Mouse (Mus musculus): ENCODE data around the gene Creb5. TPM values are rescaled to one million over a fixed set of nuclear protein-coding genes. Genes with fewer than 3 reads are reported as not detected.

Creb5 gene
- polyA plus RNA-seq, 1 experiment from 2014 or later, result 22.3 TPM

DNA sequence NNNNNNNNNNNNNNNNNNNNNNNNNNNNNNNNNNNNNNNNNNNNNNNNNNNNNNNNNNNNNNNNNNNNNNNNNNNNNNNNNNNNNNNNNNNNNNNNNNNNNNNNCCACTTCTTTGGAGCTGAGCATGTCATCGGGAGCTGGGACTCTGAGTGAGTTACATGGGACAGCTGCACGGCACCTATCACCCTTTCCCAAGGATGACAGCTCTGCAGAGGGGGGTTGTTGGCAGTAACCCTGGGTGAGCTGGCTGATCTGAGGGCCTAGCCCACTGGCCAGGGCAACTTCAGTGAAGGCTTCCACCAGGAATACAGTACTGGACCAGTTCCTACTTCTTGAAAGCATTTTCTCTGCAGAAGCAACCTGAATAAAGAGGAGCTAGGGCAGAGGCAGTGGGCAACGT lies 282.4 kb downstream of the Creb5 start:
- ATAC-seq (ENCODE audit: insufficient number of reproducible peaks, low FRiP score, low TSS enrichment, low read depth) (no peak), DNase-seq (ENCODE audit: low spot score) (no peak)
- no peak overlapping the region for H3K4me3 ChIP-seq (ENCODE audit: low read depth, low read length)
- H3K27ac ChIP-seq (replicated peaks; ENCODE audit: low read depth, low read length), result no peak overlapping the region
- H3K36me3 ChIP-seq (ENCODE audit: control insufficient read depth, insufficient read depth, low read length), result no peaks in the 10 kb centered on the region
- no peak overlapping the region for H3K9ac ChIP-seq (ENCODE audit: low read length)
- no peaks in the 10 kb centered on the region for H3K9me3 ChIP-seq (ENCODE audit: control insufficient read depth, low read length)
- WGBS, result 68% methylated on average over 3 of the region's 3 CpGs
- no peak overlapping the region for H3K4me2 ChIP-seq (ENCODE audit: low read depth, severe bottlenecking)
- H3K4me1 ChIP-seq (ENCODE audit: control insufficient read depth, insufficient read depth, low read length), result peaks cover 19% of the 10 kb centered on the region
- H3K27me3 ChIP-seq (ENCODE audit: control insufficient read depth, insufficient read depth, low read length), result no peaks in the 10 kb centered on the region

DNA sequence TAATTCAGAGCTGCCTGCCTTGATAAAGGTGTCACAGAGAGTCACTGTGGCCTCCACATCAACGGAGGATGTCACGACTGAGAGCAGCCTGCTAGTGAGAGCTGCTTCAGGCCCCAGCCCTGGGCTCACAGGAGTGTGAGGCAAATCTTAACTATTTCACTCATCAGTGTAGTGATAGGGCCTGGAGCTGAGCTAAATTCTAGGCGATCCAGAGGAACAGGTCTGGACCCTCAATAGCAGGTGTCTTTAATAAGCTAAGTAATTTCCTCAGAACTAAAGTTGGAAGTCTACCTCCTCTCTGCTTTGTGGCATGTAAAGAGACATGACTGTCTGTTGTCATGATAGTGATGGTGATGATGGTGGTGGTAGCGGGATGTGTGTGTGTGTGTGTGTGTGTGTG lies 283.8 kb downstream of the Creb5 start:
- H3K27me3 ChIP-seq (ENCODE audit: control insufficient read depth, insufficient read depth, low read length), result no peaks in the 10 kb centered on the region
- ATAC-seq (ENCODE audit: insufficient number of reproducible peaks, low FRiP score, low TSS enrichment, low read depth), result no peak
- peaks cover 19% of the 10 kb centered on the region for H3K4me1 ChIP-seq (ENCODE audit: control insufficient read depth, insufficient read depth, low read length)
- H3K4me3 ChIP-seq (ENCODE audit: low read depth, low read length), result no peak overlapping the region
- WGBS, result 70% methylated on average over 4 of the region's 4 CpGs
- no peak for DNase-seq (ENCODE audit: low spot score)
- no peak overlapping the region for H3K9ac ChIP-seq (ENCODE audit: low read length)
- H3K36me3 ChIP-seq (ENCODE audit: control insufficient read depth, insufficient read depth, low read length), result no peaks in the 10 kb centered on the region
- no peaks in the 10 kb centered on the region for H3K9me3 ChIP-seq (ENCODE audit: control insufficient read depth, low read length)
- H3K4me2 ChIP-seq (ENCODE audit: low read depth, severe bottlenecking), result no peak overlapping the region
- no peak overlapping the region for H3K27ac ChIP-seq (replicated peaks; ENCODE audit: low read depth, low read length)

DNA sequence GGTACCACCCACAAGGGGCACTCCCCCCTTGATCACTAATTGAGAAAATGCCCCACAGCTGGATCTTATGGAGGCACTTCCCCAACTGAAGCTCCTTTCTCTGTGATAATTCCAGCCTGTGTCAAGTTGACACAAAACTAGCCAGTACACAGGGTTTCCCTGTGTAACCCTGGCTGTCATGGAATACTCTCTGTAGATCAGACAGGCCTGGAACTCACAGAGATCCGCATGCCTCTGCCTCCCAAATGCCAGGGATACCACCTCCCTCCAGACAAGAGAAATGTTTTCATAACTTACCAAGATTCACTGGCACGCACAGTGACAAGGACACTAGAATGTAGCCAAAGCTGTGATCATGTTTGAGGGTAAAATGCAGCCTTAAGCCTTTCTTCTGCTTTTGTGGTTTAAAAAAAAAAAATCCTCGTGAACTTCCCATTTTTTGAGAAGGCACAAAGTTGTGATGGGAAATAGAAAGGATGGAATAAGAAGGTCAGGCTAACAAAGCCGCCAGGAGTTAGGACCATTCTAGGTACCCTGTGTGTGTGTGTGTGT lies 284.6 kb downstream of the Creb5 start:
- WGBS, result 90% methylated on average over 4 of the region's 4 CpGs
- H3K9ac ChIP-seq (ENCODE audit: low read length), result no peak overlapping the region
- no peaks in the 10 kb centered on the region for H3K27me3 ChIP-seq (ENCODE audit: control insufficient read depth, insufficient read depth, low read length)
- no peaks in the 10 kb centered on the region for H3K36me3 ChIP-seq (ENCODE audit: control insufficient read depth, insufficient read depth, low read length)
- ATAC-seq (ENCODE audit: insufficient number of reproducible peaks, low FRiP score, low TSS enrichment, low read depth), result no peak
- no peaks in the 10 kb centered on the region for H3K9me3 ChIP-seq (ENCODE audit: control insufficient read depth, low read length)
- no peak overlapping the region for H3K4me2 ChIP-seq (ENCODE audit: low read depth, severe bottlenecking)
- DNase-seq (ENCODE audit: low spot score), result no peak
- H3K4me3 ChIP-seq (ENCODE audit: low read depth, low read length), result no peak overlapping the region
- H3K27ac ChIP-seq (replicated peaks; ENCODE audit: low read depth, low read length), result no peak overlapping the region
- peaks cover 19% of the 10 kb centered on the region for H3K4me1 ChIP-seq (ENCODE audit: control insufficient read depth, insufficient read depth, low read length)

DNA sequence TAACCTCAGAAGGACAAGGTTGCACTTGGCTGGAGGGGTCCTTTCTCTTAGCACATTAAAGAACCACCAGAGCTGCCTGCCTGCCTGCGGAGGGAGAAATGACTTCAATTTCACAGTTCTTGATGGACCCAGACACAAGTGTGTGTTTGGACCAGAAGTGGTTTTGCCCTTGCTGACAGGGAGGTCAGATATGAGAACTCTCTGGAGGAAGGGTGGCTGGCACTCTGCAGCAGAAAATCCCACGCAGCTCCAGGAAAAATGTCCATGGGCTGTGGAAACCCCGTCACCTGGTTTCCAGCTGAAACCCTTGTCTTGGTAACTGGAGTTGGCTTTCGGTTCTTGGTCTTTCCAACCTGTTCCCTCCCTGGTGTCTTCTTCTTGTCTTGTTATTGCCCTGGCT lies 285.4 kb downstream of the Creb5 start:
- H3K27me3 ChIP-seq (ENCODE audit: control insufficient read depth, insufficient read depth, low read length), result no peaks in the 10 kb centered on the region
- 75% methylated on average over 4 of the region's 4 CpGs for WGBS
- H3K4me1 ChIP-seq (ENCODE audit: control insufficient read depth, insufficient read depth, low read length), result peaks cover 19% of the 10 kb centered on the region
- peak overlapping the region; percentile 51; the same call in 1 of the 2 replicates for H3K9ac ChIP-seq (ENCODE audit: low read length)
- no peaks in the 10 kb centered on the region for H3K9me3 ChIP-seq (ENCODE audit: control insufficient read depth, low read length)
- H3K27ac ChIP-seq (replicated peaks; ENCODE audit: low read depth, low read length), result peak overlapping the region; percentile 76
- H3K4me3 ChIP-seq (ENCODE audit: low read depth, low read length), result no peak overlapping the region
- ATAC-seq (ENCODE audit: insufficient number of reproducible peaks, low FRiP score, low TSS enrichment, low read depth), result no peak
- no peak overlapping the region for H3K4me2 ChIP-seq (ENCODE audit: low read depth, severe bottlenecking)
- no peak for DNase-seq (ENCODE audit: low spot score)
- H3K36me3 ChIP-seq (ENCODE audit: control insufficient read depth, insufficient read depth, low read length), result no peaks in the 10 kb centered on the region

DNA sequence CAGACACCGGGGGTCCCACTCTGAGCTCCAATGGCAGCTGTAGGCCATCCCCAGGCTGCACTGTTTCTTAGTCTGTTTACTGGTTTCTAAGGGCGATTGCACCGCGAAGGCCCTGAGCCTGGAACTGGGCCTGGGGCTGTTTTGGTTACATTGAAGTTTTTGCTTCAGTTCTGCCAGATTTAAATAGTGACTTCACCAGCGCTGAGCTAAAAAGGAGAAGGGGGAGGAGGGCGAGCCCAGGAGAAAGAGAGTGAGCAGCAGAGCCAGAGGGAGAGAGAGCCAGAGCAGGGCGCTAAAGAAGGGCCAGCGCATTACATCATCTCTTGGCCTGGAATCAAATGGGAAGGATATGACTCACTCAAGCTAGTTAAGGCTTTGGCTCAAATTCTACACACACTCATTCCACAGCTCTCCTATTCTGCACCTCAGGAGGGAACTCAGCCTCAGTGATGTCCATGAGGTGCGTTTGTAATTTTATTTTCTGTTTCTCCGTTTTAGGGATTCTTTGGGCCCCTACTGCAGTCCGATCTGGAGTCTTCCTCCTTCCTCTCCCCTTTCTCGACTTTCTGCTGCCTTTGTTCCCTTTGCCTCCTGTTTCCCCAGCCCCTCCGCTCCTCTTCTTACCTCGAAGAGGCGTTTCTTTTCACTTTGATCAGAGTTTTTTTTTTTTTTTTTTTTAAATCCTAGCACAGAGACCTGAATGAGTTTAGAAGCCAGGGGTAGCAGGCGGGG lies 286.1 kb downstream of the Creb5 start:
- Histone ChIP-seq H3K36me3 (ENCODE audit: control insufficient read depth, insufficient read depth, low read length) (no peaks in the 10 kb centered on the region), H3K27ac (replicated peaks; ENCODE audit: low read depth, low read length) (peak overlapping the region; percentile 76), H3K27me3 (ENCODE audit: control insufficient read depth, insufficient read depth, low read length) (no peaks in the 10 kb centered on the region), H3K4me3 (ENCODE audit: low read depth, low read length) (peak overlapping the region; percentile 18; the same call in 1 of the 2 replicates), H3K4me2 (ENCODE audit: low read depth, severe bottlenecking) (peak overlapping the region; percentile 49), H3K9me3 (ENCODE audit: control insufficient read depth, low read length) (no peaks in the 10 kb centered on the region), H3K9ac (ENCODE audit: low read length) (peak overlapping the region; percentile 51), H3K4me1 (ENCODE audit: control insufficient read depth, insufficient read depth, low read length) (peaks cover 26% of the 10 kb centered on the region)
- ATAC-seq (ENCODE audit: insufficient number of reproducible peaks, low FRiP score, low TSS enrichment, low read depth) (peak; percentile 80), DNase-seq (ENCODE audit: low spot score) (peak; percentile 54)
- WGBS, result 8% methylated on average over 15 of the region's 16 CpGs

DNA sequence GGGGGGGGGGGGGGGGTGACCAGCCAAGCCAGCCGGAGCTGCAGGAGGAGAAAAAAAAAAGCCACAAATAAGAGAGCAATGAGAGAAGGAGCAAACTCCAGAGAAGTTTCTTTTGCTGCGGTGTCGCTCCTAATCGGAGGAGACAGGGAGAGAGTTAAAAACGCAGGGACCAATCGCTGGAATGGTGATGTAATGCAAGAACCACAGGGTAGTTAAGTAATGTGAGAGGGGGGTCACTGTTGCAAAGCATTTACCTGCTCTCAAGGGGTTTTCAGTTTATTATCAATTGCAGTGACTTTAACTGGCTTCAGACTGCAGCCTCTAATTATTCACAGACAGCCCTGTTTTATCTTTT lies 286.6 kb downstream of the Creb5 start:
- Histone ChIP-seq H3K27ac (replicated peaks; ENCODE audit: low read depth, low read length) (peak overlapping the region; percentile 76), H3K36me3 (ENCODE audit: control insufficient read depth, insufficient read depth, low read length) (no peaks in the 10 kb centered on the region), H3K4me2 (ENCODE audit: low read depth, severe bottlenecking) (peak overlapping the region; percentile 49), H3K9me3 (ENCODE audit: control insufficient read depth, low read length) (no peaks in the 10 kb centered on the region), H3K4me1 (ENCODE audit: control insufficient read depth, insufficient read depth, low read length) (peaks cover 27% of the 10 kb centered on the region), H3K27me3 (ENCODE audit: control insufficient read depth, insufficient read depth, low read length) (no peaks in the 10 kb centered on the region), H3K4me3 (ENCODE audit: low read depth, low read length) (peak overlapping the region; percentile 18; the same call in 1 of the 2 replicates), H3K9ac (ENCODE audit: low read length) (peak overlapping the region; percentile 51)
- peak; percentile 59 for DNase-seq (ENCODE audit: low spot score)
- WGBS, result 0% methylated on average over 6 of the region's 6 CpGs
- peak; percentile 58; the same call in 1 of the 2 replicates for ATAC-seq (ENCODE audit: insufficient number of reproducible peaks, low FRiP score, low TSS enrichment, low read depth)

DNA sequence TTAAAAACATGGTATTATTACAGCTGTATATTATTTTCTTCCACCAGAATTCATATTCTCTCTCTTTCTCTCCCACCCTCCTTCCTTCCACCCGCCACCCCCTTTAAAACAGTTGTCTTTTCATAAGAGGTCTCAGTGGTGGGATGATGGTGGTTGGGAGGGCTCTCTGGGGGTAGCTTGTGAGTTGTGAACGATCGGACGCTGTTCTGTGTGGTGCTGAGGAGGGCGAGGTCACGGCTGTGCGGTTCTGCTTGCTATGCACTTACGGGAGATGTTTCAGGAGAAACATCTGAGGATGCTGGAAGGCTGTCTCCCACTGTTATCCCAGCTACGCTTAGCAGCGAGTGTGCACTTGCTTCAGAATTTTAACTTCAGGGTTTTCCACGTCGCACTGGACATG lies 287.0 kb downstream of the Creb5 start:
- no peaks in the 10 kb centered on the region for H3K27me3 ChIP-seq (ENCODE audit: control insufficient read depth, insufficient read depth, low read length)
- ATAC-seq (ENCODE audit: insufficient number of reproducible peaks, low FRiP score, low TSS enrichment, low read depth) (peak; percentile 40; the same call in 1 of the 2 replicates), DNase-seq (ENCODE audit: low spot score) (no peak)
- H3K36me3 ChIP-seq (ENCODE audit: control insufficient read depth, insufficient read depth, low read length), result no peaks in the 10 kb centered on the region
- H3K9ac ChIP-seq (ENCODE audit: low read length), result no peak overlapping the region; the same call in 1 of the 2 replicates
- H3K27ac ChIP-seq (replicated peaks; ENCODE audit: low read depth, low read length), result peak overlapping the region; percentile 30; the same call in 1 of the 2 replicates
- no peaks in the 10 kb centered on the region for H3K9me3 ChIP-seq (ENCODE audit: control insufficient read depth, low read length)
- H3K4me2 ChIP-seq (ENCODE audit: low read depth, severe bottlenecking), result peak overlapping the region; percentile 49; the same call in 1 of the 2 replicates
- H3K4me1 ChIP-seq (ENCODE audit: control insufficient read depth, insufficient read depth, low read length), result peaks cover 27% of the 10 kb centered on the region
- 53% methylated on average over 12 of the region's 12 CpGs for WGBS
- 0 out of 2 replicates have a peak overlapping the region, but pooled peaks have one; percentile 6 for H3K4me3 ChIP-seq (ENCODE audit: low read depth, low read length)

DNA sequence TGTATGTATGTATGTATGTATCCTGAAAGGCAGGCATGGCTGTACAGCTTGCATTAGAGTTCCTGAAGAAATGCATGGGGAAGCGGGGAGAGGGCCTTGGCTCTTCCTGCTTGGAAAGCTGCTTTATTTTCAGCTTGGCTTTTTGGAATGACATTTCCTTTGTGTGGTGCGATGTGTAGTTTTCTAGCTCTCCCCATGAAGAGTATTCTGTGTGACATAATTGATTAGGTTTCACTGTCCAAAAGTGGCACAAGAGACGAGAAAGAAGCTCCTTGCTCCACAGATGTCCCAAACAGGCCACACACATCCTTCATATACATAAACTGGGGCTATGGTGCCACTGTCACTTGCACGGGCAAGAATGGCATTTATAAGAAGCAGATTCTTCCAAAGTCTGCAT lies 288.1 kb downstream of the Creb5 start:
- ATAC-seq (ENCODE audit: insufficient number of reproducible peaks, low FRiP score, low TSS enrichment, low read depth) (no peak), DNase-seq (ENCODE audit: low spot score) (no peak)
- Histone ChIP-seq H3K4me1 (ENCODE audit: control insufficient read depth, insufficient read depth, low read length) (peaks cover 25% of the 10 kb centered on the region), H3K9ac (ENCODE audit: low read length) (no peak overlapping the region), H3K27me3 (ENCODE audit: control insufficient read depth, insufficient read depth, low read length) (no peaks in the 10 kb centered on the region), H3K27ac (replicated peaks; ENCODE audit: low read depth, low read length) (no peak overlapping the region), H3K9me3 (ENCODE audit: control insufficient read depth, low read length) (no peaks in the 10 kb centered on the region), H3K4me2 (ENCODE audit: low read depth, severe bottlenecking) (no peak overlapping the region), H3K36me3 (ENCODE audit: control insufficient read depth, insufficient read depth, low read length) (no peaks in the 10 kb centered on the region), H3K4me3 (ENCODE audit: low read depth, low read length) (no peak overlapping the region)
- 89% methylated on average over 4 of the region's 4 CpGs for WGBS
